ENCODE assay signal across 11 mouse cellular contexts in genomic region chr11:32027474-32028342, GRCm38 (mm10). TPM values are rescaled to one million over a fixed set of nuclear protein-coding genes. Genes with fewer than 3 reads are reported as not detected.
DNase-seq lines count a peak whose midpoint lies in the region; ATAC-seq lines count a peak whose summit lies in the region.
"Had no signal": no experiment of that assay in that cellular context is flagged by ENCODE, and none has a peak within 500 bp of the region (broad histone marks: within the 10 kb centered on the region; RNA-seq: fewer than 3 reads in every experiment).

No protein-coding gene starts in this region.

- no peak for DNase-seq in frontal cortex, postnatal 25 days (ENCODE audit: low spot score in 2 of 2)
- peak; percentile 75 for DNase-seq in layer of hippocampus, adult 9-10 months (ENCODE audit: low spot score)
- DNase-seq in kidney, adult 9 months: no peak
- no peak for DNase-seq in urinary bladder, adult 2 months (ENCODE audit: low spot score)
- DNase-seq in adrenal gland, postnatal 36 days: no peak
- DNase-seq: cerebellum, postnatal 36 days; kidney, adult 2 months; liver, embryonic 13.5 days had no signal

- H3K4me3 ChIP-seq in embryonic facial prominence, embryonic 13.5 days: no peak overlapping the region
- no peak overlapping the region for H3K4me3 ChIP-seq in neural tube, embryonic 15.5 days (replicated peaks)
- H3K4me3 ChIP-seq: liver, embryonic 13.5 days had no signal

- no peak overlapping the region for H3K4me2 ChIP-seq in embryonic facial prominence, embryonic 13.5 days
- peak overlapping the region; percentile 29 for H3K4me2 ChIP-seq in neural tube, embryonic 15.5 days
- H3K4me2 ChIP-seq: liver, embryonic 13.5 days had no signal

- 66% methylated on average over 7 of the region's 7 CpGs for WGBS in embryonic facial prominence, embryonic 13.5 days
- WGBS in neural tube, embryonic 15.5 days: 22% methylated on average over 7 of the region's 7 CpGs

- 0 out of 2 replicates have a peak, but pooled peaks cover 3% of the 10 kb centered on the region for H3K4me1 ChIP-seq in embryonic facial prominence, embryonic 13.5 days
- H3K4me1 ChIP-seq in neural tube, embryonic 15.5 days: peaks cover 70% of the 10 kb centered on the region
- H3K4me1 ChIP-seq: liver, embryonic 13.5 days had no signal

- ATAC-seq in frontal cortex, adult (ENCODE audit: low TSS enrichment): peak; percentile 90
- ATAC-seq in embryonic facial prominence, embryonic 13.5 days (ENCODE audit: insufficient number of reproducible peaks, insufficient read depth, low FRiP score, low TSS enrichment, low read depth): 0 out of 2 replicates have a peak, but pooled peaks have one; percentile 20
- ATAC-seq in neural tube, embryonic 15.5 days (ENCODE audit: low FRiP score): peak; percentile 85

- H3K9me3 ChIP-seq in embryonic facial prominence, embryonic 13.5 days: no peaks in the 10 kb centered on the region
- no peaks in the 10 kb centered on the region for H3K9me3 ChIP-seq in neural tube, embryonic 15.5 days (replicated peaks)
- H3K9me3 ChIP-seq: liver, embryonic 13.5 days had no signal

- H3K9ac ChIP-seq in embryonic facial prominence, embryonic 13.5 days: no peak overlapping the region
- no peak overlapping the region for H3K9ac ChIP-seq in neural tube, embryonic 15.5 days (replicated peaks)
- H3K9ac ChIP-seq: liver, embryonic 13.5 days had no signal

- no peaks in the 10 kb centered on the region for H3K27me3 ChIP-seq in embryonic facial prominence, embryonic 13.5 days
- no peaks in the 10 kb centered on the region for H3K27me3 ChIP-seq in neural tube, embryonic 15.5 days (replicated peaks)
- H3K27me3 ChIP-seq: liver, embryonic 13.5 days had no signal

- no peak overlapping the region for H3K27ac ChIP-seq in embryonic facial prominence, embryonic 13.5 days
- peak overlapping the region; percentile 72 for H3K27ac ChIP-seq in neural tube, embryonic 15.5 days (replicated peaks)
- H3K27ac ChIP-seq: liver, embryonic 13.5 days had no signal

- H3K36me3 ChIP-seq in embryonic facial prominence, embryonic 13.5 days: no peaks in the 10 kb centered on the region
- peaks cover 4% of the 10 kb centered on the region; the same call in 1 of the 2 replicates for H3K36me3 ChIP-seq in neural tube, embryonic 15.5 days
- H3K36me3 ChIP-seq: liver, embryonic 13.5 days had no signal

RNA-seq across cellular contexts. Expression of gene Nsg2, which starts 27.4 kb away (rescaled TPM):
- 5.7 and 8.7 TPM in 2 replicates for polyA plus RNA-seq in embryonic facial prominence, embryonic 13.5 days (2015; fragmentation: Nextera tagmentation; extraction: Ambion mirVana)
- polyA plus RNA-seq in neural tube, embryonic 15.5 days (2015; fragmentation: Nextera tagmentation; extraction: Ambion mirVana): 394 and 482 TPM in 2 replicates
- polyA plus RNA-seq in urinary bladder, adult 2 months (2012; rRNA removed): 2.7 TPM in 2 replicates
- 10 to 100 TPM; 24.3 to 26.1 TPM for total RNA-seq in adrenal gland, postnatal 36 days (2021)

Comparison
In these comparisons a context has a peak if more than half of its experiments do, and no peak if none do; other contexts are left out.
1. ATAC-seq: peak in every context shown above with its lines; median percentile 90 in frontal cortex, adult; 85 in neural tube, embryonic 15.5 days; 20 in embryonic facial prominence, embryonic 13.5 days.
2. RNA of gene Nsg2, which starts 27.4 kb away (polyA plus RNA-seq): 394 to 482 TPM in neural tube, embryonic 15.5 days; 5.7 to 8.7 TPM in embryonic facial prominence, embryonic 13.5 days and 2.7 TPM in urinary bladder, adult 2 months; every median in the first group is over 10 times any median in the second.